Mouse (Mus musculus) brain, embryonic 18.5 days (tissue): Measurements from ENCODE around the gene Pjvk.

Experiments used
- DNase-seq: peaks from one replicate; pipeline ENCODE4 v3.0.0-alpha.2; 2012; ENCODE audit warnings: low read depth, low spot score

Gene Pjvk

GRCm38 (mm10) chr2:76667200-76667599, 18.9 kb downstream of the Pjvk start:
- no peak for DNase-seq

GRCm38 (mm10) chr2:76671641-76672040, 23.4 kb downstream of the Pjvk start:
- DNase-seq = no peak

- DNase-seq = no peak
Observed at GRCm38 (mm10) chr2:76672134-76672745, 24.0 kb downstream of the Pjvk start.

- peak; percentile 76 for DNase-seq
Observed at GRCm38 (mm10) chr2:76672966-76673392, 24.7 kb downstream of the Pjvk start, which contains the start of gene Fkbp7. TSS of gene Fkbp7 (minus strand) at chr2:76673116.

GRCm38 (mm10) chr2:76673472-76674081, 25.3 kb downstream of the Pjvk start:
- no peak for DNase-seq

- peak; percentile 59 for DNase-seq
Observed at GRCm38 (mm10) chr2:76674725-76675427, 26.6 kb downstream of the Pjvk start, which contains the start of gene Plekha3. TSS of gene Plekha3 (plus strand) at chr2:76675281.

- DNase-seq = no peak
Observed at GRCm38 (mm10) chr2:76675451-76675850, 27.2 kb downstream of the Pjvk start.

GRCm38 (mm10) chr2:76675949-76676348, 27.7 kb downstream of the Pjvk start:
- no peak for DNase-seq

- DNase-seq = no peak
Observed at GRCm38 (mm10) chr2:76676401-76677226, 28.3 kb downstream of the Pjvk start.

GRCm38 (mm10) chr2:76682301-76682700, 34.0 kb downstream of the Pjvk start:
- no peak for DNase-seq

GRCm38 (mm10) chr2:76686986-76687385, 38.7 kb downstream of the Pjvk start:
- DNase-seq = no peak

- DNase-seq = no peak
Observed at GRCm38 (mm10) chr2:76687608-76688007, 39.3 kb downstream of the Pjvk start.

- no peak for DNase-seq
Observed at GRCm38 (mm10) chr2:76688162-76688561, 39.9 kb downstream of the Pjvk start.

GRCm38 (mm10) chr2:76690436-76691204, 42.3 kb downstream of the Pjvk start:
- no peak for DNase-seq

- DNase-seq = no peak
Observed at GRCm38 (mm10) chr2:76693765-76694164, 45.5 kb downstream of the Pjvk start.

- no peak for DNase-seq
Observed at GRCm38 (mm10) chr2:76695290-76695689, 47.0 kb downstream of the Pjvk start.

- DNase-seq = no peak
Observed at GRCm38 (mm10) chr2:76702188-76702587, 53.9 kb downstream of the Pjvk start.

- no peak for DNase-seq
Observed at GRCm38 (mm10) chr2:76702751-76703150, 54.5 kb downstream of the Pjvk start.

- DNase-seq = no peak
Observed at GRCm38 (mm10) chr2:76705655-76706054, 57.4 kb downstream of the Pjvk start.
